Mouse (Mus musculus): ENCODE measurements around the gene Ppdpf.
A peak's percentile ranks its signal among the peaks of the same experiment; 100 is the strongest.

Gene Ppdpf

DNA sequence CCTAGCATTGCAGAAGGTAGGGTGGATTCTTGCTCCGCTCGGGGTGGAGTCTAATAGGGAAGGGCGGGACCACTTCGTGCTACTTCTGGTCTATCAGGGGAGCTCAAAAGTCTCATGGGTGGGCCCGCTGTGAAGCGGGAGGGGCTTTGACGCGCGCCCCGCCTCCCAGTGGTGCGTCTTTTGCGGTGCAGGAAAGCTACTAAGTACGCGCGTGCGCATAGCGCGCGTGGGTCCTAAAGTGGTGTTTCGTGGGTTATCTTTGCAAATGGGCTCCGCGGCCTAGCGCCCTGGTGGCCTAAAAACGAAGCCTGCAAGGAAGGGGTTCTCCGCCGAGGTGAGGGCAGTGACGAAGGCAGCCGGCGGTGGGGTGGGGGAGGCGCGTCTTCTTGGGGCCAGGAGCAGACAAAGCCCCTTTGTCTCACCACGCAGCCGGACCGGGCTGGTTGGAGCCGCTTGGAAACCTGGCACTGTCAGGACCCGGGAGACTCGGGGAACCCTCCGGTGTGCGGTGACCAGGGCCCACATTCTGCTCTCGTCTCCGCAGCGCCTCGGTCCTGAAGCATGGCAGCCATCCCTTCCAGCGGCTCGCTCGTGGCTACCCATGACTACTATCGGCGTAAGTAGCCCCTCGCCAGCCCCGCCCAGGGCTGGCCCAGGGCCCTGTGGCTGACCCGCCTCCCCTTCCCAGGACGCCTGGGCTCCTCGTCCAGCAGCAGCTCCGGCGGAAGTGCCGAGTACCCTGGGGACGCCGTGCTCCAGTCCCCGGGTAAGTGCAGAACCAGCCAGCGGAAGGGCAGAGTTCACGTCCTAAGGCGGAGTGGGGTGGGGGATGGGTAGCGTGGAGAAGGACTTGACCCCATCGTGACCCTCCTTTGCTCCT lies at the start of gene Ppdpf:
Gene Ppdpf (plus strand): TSS at position 127 of the 880 bp plus-strand sequence.
- DNase-seq (ENCODE audit: inconsistent ontology term) = peak; percentile 95

DNA sequence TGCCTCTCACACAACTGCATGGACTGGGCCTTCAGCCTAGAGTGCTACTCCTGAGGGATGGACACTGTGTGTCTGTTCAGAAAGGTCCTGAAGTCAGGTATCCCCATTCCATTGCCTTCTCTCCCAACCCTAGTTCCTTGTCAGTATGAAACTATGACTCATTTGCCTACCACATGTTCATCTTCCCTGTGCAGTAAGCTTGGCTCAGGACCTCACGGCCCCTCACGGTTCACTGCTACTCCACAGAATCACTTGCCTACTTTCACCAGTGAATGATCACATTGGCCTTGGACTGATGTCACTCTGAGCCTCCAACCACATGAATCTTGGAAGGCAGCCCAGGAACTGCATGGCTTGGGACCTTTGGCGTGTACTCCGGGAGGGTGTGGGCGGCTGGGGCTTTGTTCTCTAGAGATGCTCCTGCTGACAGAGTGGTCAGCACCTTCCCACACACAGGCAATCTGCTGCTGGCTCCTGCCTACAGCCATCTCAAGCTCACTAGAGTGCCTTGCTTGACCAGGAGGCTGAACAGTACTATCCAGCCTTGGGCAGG lies 47.3 kb upstream of the Ppdpf start:
- DNase-seq (ENCODE audit: inconsistent ontology term) = peak; percentile 99

DNA sequence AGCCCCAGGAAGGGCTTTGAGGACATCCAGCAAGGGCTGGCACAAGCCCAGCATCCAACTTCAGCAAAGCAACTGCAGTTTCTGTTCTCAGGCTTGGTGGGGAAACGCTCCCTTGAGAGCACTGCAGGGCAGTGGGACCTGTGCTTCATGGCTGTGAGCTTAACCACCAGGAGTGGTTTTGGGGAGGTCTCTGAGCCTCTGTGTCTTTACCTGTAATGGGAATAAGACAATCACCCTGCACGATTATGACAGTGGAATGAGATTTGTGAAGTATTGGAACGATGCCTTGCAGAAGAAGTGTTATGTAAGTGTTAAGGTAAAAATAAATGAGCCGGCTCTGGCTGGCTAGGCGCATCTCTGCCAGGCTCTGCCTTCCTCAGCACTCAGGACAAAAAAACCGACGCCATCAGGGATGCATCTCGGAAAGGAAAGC lies 44.3 kb upstream of the Ppdpf start:
- no peak for DNase-seq (ENCODE audit: inconsistent ontology term)

DNA sequence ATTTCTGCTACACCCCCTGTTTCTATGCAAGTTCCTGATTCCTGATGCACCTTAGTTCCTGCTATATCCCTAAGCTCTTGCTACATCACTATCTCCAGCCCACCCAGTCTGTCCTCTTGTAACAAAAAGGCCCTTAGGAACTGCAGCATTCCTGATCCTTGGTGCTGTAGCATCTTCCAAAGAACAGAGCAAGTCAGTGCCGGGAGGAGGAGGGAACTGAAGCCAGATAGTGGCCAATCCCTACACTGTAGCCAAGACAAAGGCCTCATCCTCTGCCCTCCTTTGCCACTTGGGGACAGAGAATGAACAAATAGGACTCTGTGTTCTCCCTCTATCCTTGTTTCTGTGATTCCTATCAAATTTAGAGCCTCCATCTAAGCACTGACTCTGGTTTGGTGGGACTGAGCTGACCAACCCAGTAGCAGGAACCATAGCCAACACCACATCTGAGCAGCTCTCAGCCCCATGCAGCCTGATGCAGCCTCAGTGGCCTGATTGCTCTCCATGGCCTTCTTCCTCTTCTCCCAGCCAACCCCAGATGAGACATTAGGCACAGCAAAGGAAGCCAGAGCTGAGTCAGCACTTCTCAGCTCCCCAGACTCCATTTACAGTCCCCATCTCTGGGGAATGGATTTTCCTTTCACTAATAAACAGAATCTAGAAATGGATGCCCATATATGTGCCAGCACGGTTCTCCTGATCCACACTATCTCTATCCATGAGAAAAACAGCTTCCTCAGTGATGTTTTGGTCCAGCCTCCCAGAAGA lies 43.4 kb upstream of the Ppdpf start:
- DNase-seq (ENCODE audit: inconsistent ontology term) = no peak

DNA sequence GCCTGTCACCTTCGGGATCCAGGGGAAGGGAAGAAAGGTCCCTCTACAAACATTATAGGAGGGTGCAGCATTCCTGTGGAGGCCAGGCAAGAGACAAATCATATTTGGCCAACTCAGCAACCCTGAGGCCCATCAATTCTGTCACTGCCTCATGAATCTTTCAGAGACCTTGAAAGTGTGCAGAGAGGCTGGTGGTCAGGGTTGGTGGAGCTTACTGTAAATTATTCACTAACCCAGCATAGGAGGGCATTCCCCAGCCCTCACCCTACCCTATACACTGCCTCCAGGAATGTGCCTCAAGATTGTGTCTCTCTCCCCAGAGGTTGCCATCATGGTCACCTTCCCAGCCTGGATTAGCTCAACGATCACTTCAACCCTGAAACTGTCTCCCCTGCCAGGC lies 42.4 kb upstream of the Ppdpf start:
- DNase-seq (ENCODE audit: inconsistent ontology term) = no peak

DNA sequence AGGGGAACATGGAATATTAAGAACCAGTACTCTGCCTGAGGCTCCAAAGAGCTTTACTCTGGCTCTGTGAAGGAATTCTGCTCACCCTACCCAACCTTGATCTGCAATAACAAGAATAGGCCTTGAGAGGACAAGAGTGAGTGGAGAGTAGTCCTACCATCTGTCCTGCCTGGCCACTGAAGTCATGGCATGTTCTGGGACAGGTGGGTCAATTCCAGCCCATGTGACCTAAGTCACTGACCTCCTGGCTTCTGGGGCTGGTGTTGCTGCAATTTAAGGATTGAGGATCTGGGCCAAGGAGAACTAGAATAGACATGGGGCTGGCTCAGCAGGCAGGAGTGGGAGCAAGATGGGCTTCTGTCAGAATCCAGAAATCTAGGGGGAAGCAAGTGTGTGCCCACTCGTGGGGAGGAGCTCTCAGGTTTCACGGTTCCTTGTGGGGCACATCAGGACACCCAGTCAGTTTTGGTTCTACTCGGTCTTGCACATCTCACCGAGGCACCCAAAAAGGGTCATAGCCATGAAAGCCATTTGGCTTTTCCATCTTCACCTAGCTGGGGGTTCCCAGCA lies 40.0 kb upstream of the Ppdpf start:
- DNase-seq (ENCODE audit: inconsistent ontology term) = no peak

DNA sequence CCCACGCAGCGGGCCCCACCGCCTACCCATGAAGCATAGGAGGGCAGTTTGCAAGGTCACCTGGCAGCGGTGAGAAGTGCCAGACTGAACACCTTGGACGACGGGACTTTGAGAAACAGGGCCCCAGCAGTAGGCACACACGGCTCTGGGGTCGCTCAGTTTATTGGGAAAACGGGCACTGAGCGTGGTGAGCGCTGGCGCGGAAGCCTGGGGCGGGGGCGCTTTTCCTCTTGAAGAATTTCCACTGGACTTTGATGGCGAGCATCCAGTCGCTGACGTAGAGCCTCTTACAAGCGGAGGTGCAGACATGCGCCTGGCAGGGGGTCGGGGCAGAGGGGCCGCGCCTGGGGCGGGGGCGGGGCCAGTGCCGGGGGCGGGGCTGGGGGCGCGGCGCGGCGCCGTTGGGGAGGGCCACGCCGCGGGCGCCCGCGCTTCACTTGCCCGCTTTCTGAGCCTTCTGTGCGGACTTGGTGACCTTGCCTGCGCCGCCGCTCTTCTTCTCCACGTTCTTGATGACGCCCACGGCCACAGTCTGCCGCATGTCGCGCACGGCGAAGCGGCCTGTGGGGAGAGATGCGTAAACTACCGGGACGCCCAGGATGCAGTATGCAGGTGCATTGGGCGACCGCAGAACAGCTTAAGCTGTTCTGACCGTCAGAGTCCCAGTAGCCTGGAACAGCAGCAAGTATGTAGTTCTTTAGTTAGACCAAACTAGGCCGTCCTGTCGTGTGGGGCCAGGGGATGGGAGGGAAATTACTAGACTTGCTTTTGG lies 39.3 kb upstream of the Ppdpf start:
- peak; percentile 48 for DNase-seq (ENCODE audit: inconsistent ontology term)

DNA sequence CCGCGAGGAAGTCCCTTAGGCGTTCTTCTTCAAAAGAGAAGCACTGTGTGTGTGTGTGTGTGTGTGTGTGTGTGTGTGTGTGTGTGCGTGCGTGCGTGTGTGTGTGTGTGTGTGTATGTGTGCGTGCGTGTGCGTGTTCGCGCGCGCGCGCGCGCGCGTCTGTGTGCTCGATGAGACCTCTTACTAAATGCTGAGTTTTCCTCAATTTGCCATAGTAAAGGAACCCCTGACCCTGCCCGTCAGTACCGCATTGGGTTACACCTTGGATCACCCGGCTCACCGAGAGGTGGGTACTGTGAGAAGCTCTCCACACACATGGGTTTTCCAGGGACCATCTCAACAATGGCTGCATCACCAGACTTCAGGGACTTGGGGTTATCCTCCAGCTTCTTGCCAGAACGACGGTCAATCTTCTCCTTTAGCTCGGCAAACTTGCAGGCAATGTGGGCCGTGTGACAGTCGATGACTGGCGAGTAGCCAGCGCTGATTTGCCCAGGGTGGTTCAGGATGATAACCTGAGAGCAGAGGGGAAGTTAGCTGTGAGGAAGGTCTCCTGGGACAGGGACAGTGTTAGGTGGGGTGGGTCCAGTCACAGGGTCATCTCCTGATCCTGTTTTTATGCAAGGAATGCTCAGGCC lies 38.6 kb upstream of the Ppdpf start:
- no peak for DNase-seq (ENCODE audit: inconsistent ontology term)

DNA sequence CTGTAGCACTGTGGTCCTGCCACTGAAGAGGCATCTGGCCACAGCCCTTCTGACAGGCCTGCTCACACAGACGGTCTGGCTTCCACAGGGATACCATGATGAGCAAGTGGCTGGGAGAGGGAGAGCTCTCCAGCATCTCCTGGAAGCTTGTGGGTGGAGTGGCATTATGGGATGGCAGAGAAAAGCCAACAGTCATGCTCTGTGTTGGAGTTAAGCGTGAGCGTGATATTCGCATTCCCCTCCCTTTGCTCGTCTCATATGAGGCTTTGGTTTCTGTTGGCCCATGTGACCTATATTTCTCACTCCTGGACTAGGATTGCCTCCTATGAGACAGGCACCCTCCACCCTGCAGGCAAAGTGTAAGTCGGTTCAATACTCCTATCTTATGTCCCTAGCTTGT lies 36.8 kb upstream of the Ppdpf start:
- DNase-seq (ENCODE audit: inconsistent ontology term) = no peak

DNA sequence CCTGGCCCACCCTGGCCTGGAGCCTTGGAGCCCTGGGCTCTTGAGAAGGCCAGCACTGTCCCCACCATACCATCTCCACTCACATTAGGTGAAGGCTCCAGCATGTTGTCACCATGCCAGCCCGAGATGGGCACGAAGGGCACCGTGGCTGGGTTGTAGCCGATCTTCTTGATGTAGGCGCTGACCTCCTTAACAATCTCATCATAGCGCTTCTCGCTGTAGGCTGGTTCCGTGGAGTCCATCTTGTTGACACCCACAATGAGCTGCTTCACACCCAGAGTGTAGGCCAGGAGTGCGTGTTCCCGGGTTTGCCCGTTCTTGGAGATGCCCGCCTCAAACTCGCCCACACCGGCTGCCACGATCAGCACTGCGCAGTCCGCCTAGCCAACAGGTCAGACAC lies 34.3 kb upstream of the Ppdpf start:
- no peak for DNase-seq (ENCODE audit: inconsistent ontology term)

DNA sequence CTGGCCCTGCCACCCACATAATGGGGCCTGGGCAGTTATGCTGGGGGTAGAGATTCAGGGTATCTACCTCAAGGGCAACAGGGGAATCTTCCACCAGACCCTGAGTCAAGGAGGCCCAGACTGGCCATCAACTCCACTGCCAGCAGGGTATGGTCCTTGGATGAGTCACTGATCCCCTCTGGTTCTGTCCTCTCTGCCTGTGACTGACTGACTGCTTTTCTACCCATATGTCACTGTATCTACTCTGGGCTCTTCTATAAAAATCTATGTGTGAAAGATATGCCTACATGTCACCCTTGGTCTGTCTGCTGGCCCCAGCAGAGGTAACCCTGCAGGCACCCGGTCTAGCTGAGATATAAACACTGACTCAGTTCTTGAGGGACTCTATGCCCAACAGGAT lies 33.9 kb upstream of the Ppdpf start:
- DNase-seq (ENCODE audit: inconsistent ontology term) = no peak

DNA sequence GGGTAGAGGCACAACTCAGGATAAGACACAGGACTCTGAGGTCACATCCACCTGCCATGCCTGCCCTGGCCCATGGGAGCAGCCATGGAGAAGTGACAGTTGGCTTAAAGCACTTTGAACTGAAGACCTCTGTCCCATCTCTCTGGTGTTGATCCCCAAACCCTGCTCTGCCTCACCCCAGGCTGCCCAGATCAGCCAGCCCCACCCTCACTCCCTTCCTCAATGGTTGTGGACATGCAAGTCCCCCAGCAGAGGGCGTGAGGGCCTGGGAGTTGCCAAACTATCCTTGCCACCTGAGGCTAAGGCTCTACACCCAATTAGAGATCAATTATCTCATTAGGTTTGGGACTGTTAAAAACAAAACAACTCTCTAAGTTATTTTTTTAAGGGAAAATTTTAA lies 33.2 kb upstream of the Ppdpf start:
- no peak for DNase-seq (ENCODE audit: inconsistent ontology term)

DNA sequence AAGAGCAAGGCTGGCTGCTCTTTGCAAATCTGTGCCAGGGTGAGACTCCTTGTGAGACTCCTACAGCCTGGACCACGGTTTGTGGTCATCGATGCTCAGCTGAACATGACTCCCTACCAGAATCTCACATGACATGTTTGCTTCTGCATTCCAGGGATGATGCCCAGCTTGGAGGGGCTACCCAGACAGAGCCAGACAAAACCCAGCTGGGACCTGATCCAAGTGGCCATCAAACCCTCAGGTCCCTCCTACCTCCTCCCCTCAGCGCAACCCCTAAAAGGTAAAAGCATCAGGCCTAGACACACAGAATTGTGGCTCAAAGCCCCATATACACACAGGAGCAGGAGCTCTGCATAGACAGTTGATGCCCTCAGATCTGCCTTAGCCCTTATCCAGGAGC lies 32.7 kb upstream of the Ppdpf start:
- DNase-seq (ENCODE audit: inconsistent ontology term) = no peak

DNA sequence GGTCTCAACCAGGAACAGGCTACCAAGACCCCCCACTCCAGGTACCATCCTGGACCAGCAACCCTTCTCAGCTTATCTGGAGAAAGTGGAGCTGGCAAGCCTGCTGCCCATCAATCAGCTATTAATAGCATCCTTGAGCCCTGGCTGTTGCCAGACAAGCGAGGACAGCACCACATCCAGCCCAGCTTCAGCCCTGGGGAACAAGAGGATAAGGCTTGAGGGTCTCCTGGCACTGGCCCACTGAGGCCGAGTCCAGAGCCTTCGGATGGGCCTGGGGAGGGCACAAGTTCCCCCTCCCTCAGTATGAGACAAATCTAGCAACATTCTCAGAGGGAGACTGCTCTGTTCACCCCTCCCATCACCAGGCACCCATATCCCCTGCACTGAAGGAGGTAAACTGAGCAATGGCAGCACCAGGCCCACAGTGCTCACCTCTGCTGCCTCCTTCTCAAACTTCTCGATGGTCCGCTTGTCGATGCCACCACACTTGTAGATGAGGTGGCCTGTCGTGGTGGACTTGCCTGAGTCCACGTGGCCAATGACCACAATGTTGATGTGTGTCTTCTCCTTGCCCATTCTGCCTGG lies 32.1 kb upstream of the Ppdpf start:
- no peak for DNase-seq (ENCODE audit: inconsistent ontology term)

DNA sequence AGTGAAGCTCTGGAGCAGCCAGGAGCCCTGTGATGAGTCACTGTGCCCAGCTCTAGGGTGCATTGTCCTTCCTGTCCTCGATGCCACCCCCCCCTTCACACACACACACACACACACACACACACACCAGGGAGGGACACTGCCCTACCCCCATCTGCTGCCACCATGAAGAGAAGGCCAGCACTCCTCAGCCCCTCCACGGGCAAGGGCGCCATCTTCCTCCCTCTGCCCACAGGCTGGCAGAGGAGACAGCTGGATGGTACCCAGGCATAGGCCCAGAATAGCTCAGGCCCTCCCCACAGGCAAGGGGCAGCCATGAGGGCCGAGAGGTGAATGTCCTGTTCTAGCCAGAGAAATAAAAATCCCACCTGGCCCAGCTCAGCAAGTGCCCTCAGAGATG lies 31.2 kb upstream of the Ppdpf start:
- DNase-seq (ENCODE audit: inconsistent ontology term) = peak; percentile 34

DNA sequence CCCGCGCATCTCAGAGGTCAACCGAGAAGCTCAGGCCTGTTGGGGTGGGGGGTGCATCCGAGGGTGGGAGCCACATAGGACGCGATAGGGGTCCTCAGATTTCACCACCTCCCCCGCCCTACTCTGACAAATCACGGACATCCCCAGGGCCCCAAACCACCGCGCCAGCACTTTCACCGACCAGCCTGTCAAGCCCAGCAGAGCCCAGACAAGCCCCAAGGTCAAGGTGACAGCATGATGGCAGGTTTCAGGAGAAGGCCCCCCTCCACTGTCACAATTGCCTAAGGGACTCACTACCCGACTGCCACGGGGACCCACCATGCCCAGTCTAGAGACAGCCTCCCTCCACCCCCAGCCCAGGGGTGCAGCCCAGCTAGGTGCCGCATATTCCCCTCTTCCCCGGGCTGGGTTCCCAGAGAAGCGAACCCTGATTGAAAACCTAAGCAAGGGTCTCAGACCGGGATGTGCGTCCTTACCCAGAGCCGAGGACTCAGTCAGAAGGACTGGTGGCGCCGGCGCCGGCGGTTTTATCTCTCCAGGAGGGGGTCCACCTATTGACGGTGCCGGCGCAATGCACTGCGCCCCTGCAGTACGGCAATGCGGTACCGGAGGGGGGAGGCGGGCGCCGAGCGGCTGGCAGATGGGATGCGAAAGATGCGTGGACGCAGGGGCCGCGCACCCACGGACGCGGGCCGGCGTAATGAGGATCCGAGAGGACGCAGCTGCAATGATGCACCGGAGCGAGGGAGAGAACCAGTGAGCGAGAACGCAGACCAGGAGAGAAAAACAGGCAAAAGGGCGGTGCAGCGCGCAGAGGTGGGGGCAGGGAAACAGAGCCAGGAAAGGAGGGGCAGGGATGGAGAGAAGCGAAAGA lies 30.6 kb upstream of the Ppdpf start, which contains the start of gene Eef1a2:
Gene Eef1a2 (minus strand): TSS at position 767 of the 874 bp plus-strand sequence.
- DNase-seq (ENCODE audit: inconsistent ontology term) = peak; percentile 32

DNA sequence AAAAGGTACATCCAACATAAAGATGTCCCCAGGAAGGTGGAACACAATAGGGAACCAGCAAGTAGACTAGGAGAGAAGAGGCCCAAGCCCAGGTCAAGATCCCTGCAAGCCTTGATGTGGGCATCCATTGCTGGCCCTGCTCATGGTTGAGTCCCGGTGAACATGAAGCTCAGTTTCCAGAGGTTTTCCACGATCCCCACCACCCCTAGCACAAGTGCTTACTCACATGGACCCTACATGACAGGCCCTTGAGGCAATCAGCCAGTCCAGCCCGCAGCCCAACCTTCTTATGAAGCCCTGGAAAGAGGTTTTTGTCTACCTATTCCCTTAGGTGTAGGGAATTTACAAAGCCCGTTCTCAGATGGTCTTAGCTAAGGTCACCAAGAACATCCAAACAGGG lies 29.9 kb upstream of the Ppdpf start:
- DNase-seq (ENCODE audit: inconsistent ontology term) = no peak

DNA sequence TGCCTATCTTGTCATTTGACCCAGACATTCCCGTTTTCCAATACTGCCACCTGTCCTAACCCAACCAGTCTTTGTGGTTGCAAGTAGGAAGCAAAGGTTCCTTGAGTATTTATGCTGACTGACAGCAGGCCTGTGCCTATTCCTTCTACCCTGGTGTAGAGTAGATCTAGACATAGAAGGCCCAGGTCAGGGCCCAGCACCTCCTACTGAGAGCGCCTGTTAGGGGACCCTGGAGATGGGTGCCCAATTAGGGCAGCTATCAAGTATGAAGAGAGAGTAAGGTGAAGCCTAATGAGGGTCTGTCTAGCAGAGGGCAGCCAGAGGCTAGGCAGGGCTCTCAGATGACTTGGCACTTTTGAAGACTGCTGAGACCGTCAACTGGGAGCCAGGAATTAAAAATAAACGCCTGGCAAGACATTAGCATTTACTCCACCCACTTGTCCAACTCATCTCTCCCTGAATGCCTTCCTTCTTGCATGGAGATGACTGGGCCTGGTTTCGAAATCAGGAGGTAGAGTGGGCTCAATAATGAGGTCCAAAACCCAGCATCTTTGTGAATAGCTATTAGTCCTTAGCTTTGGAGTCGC lies 29.2 kb upstream of the Ppdpf start:
- DNase-seq (ENCODE audit: inconsistent ontology term) = peak; percentile 26

DNA sequence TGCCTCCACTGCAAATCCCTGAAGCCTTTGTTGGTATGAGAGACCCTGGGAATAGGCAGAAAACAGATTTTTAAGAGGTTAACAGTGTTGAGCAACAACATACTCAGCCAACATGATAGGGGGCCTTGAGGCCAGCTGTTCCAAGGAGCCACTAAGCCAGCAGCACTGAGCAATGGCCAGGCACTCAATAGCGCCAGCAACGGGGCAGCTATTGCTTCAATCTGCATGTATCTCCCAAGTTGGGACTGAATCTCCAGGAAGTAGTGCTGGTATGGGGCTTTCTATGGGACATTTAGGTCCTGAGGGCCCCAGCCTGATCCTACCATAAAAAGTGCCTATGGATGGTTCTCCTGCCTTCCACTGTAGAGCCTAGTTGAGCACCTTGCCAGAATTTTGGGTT lies 28.6 kb upstream of the Ppdpf start:
- no peak for DNase-seq (ENCODE audit: inconsistent ontology term)

Data from Muller cell, postnatal 12 days (primary cell).